Mouse (Mus musculus) G1E-ER4 (cell line): Measurements from ENCODE around the gene Asb15. TPM values are rescaled to one million over a fixed set of nuclear protein-coding genes. Genes with fewer than 3 reads are reported as not detected.

Experiments used
- GATA1 ChIP-seq: IDR thresholded peaks from one replicate; pipeline ENCODE4 v1.8.0; 2012; ENCODE audit warnings: low read length, inconsistent platforms
- polyA plus RNA-seq: library from polyadenylated mRNA; stranded (reverse); fragments of >175 nt; gene quantifications from 2 replicates; pipeline ENCODE4 v1.2.3, GENCODE M21; 2012

The Asb15 gene
- polyA plus RNA-seq, 1 experiment: not detected

- no peak for TF ChIP-seq GATA1
These were observed 86.0 kb downstream of the Asb15 start for GRCm38 (mm10) chr6:24613918-24614317.

GRCm38 (mm10) chr6:24616746-24617145 lies 88.8 kb downstream of the Asb15 start:
- no peak for TF ChIP-seq GATA1

GRCm38 (mm10) chr6:24619285-24620045 lies 91.5 kb downstream of the Asb15 start:
- TF ChIP-seq GATA1: no peak

GRCm38 (mm10) chr6:24620936-24621335 lies 93.0 kb downstream of the Asb15 start:
- TF ChIP-seq GATA1: no peak

- no peak for TF ChIP-seq GATA1
These were observed 94.2 kb downstream of the Asb15 start for GRCm38 (mm10) chr6:24622098-24622497.

Other genes with a start within 250 kb of the Asb15 start
- not detected in 2 replicates for gene Iqub, start 13.1 kb upstream of the Asb15 start, polyA plus RNA-seq
- 5.3 and 9.5 TPM in 2 replicates for gene Ndufa5, start 131 bp upstream of the Asb15 start, polyA plus RNA-seq
- gene Lmod2, start 69.6 kb downstream of the Asb15 start, polyA plus RNA-seq: not detected in 2 replicates
- 35.7 and 42.4 TPM in 2 replicates for gene Wasl, start 136.9 kb downstream of the Asb15 start, polyA plus RNA-seq
- gene Hyal6, start 205.1 kb downstream of the Asb15 start, polyA plus RNA-seq: not detected in 2 replicates
- not detected in 2 replicates for gene Hyal4, start 220.2 kb downstream of the Asb15 start, polyA plus RNA-seq